Mouse (Mus musculus) forebrain, embryonic 13.5 days (tissue): ENCODE measurements at regions not wholly inside any gene's neighbourhood (a gene's known extent, or its start where the extent isn't known, plus 50 kb on each side); places are given as distances from the start of the nearest gene placed in this dataset.
A peak's percentile ranks its signal among the peaks of the same experiment; 100 is the strongest.

Experiments
- ATAC-seq: fragments of 200-750 bp; cut with Nextera tagmentation; 2 replicates; pipeline ENCODE4 v1.8.0; 2017
- H3K27ac ChIP-seq: fragments of 300-500 bp; sonication (generic); 2 replicates; pipeline ENCODE4 v1.5.1; 2015; ENCODE audit warnings: inconsistent platforms, mild to moderate bottlenecking, moderate library complexity
- H3K27me3 ChIP-seq: fragments of 300-500 bp; sonication (generic); 2 replicates; pipeline ENCODE4 v1.6.1; 2015; ENCODE audit warnings: mild to moderate bottlenecking, inconsistent platforms
- H3K36me3 ChIP-seq: fragments of 300-500 bp; sonication (generic); 2 replicates; pipeline ENCODE4 v1.6.1; 2015; ENCODE audit warnings: mild to moderate bottlenecking, inconsistent platforms; ENCODE audit not compliant: poor library complexity, severe bottlenecking
- H3K4me1 ChIP-seq: fragments of 300-500 bp; sonication (generic); 2 replicates; pipeline ENCODE4 v1.6.1; 2015; ENCODE audit warnings: inconsistent platforms
- H3K4me2 ChIP-seq: fragments of 300-500 bp; sonication (generic); 2 replicates; pipeline ENCODE4 v1.6.1; 2015; ENCODE audit warnings: inconsistent platforms, mild to moderate bottlenecking, moderate library complexity
- H3K4me3 ChIP-seq: fragments of 300-500 bp; sonication (generic); 2 replicates; pipeline ENCODE4 v1.5.1; 2015; ENCODE audit warnings: mild to moderate bottlenecking, inconsistent platforms
- H3K9ac ChIP-seq: fragments of 300-500 bp; sonication (generic); 2 replicates; pipeline ENCODE4 v1.6.1; 2015; ENCODE audit warnings: mild to moderate bottlenecking, inconsistent platforms
- H3K9me3 ChIP-seq: fragments of 300-500 bp; sonication (generic); replicated peaks from 2 replicates; pipeline ENCODE4 v1.6.1; 2016; ENCODE audit warnings: inconsistent platforms
- WGBS: fragments of 180-500 bp; shearing (Covaris S2); methylation state at CpG from one replicate; pipeline ENCODE4 v1.1.7; 2015; 5-methylcytosine and 5-hydroxymethylcytosine counted together

DNA sequence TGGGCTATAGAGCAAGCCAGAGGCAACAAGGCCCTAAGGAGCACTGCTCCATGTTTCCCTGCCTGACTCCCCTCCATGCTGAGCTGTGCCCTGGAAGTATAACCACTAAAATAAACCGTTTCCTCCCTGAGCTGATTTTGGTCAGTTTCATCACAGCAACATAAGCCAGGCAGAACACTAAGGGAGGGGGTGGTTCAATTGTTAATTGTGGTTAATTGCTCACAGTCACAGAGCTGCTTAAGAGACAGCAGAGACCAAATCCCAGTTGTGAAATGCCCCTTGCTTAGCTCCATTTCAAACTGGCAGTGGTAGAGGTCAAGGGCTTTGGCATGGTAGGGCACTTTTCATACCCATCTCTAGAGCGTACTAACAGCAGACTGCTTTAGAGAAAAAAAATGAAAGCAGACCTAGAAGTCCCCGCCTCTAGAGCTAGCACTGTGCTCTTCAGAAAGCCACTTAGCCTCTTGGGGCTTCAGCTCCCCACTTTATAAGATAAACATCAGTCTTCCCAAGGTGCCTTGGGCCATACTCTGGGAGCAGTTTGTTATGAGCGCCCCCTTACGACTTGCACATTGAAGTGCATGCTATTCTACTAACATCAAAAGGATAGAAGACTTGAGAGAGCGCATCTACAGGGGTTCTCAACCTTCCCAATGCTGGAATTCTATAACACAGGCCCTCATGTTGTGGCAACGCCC is 380.3 kb upstream of the Zfp703 start:
- H3K9me3 ChIP-seq = no peaks in the 10 kb centered on the region
- H3K27ac ChIP-seq = no peak overlapping the region
- H3K36me3 ChIP-seq = no peaks in the 10 kb centered on the region
- H3K9ac ChIP-seq = no peak overlapping the region
- H3K4me1 ChIP-seq = peaks cover 6% of the 10 kb centered on the region; the same call in 1 of the 2 replicates
- no peak overlapping the region for H3K4me2 ChIP-seq
- no peaks in the 10 kb centered on the region for H3K27me3 ChIP-seq
- H3K4me3 ChIP-seq = no peak overlapping the region
- WGBS = 63% methylated on average over 7 of the region's 7 CpGs
- ATAC-seq = no peak

GRCm38 (mm10) chr8:26598520-26598919 is 378.6 kb upstream of the Zfp703 start:
- Histone ChIP-seq H3K9ac (no peak overlapping the region), H3K4me2 (no peak overlapping the region), H3K27me3 (no peaks in the 10 kb centered on the region), H3K9me3 (no peaks in the 10 kb centered on the region), H3K27ac (no peak overlapping the region), H3K36me3 (no peaks in the 10 kb centered on the region), H3K4me1 (peaks cover 6% of the 10 kb centered on the region; the same call in 1 of the 2 replicates), H3K4me3 (no peak overlapping the region)
- WGBS = 93% methylated on average over 8 of the region's 8 CpGs
- ATAC-seq = no peak

- Histone ChIP-seq H3K4me2 (no peak overlapping the region), H3K9ac (no peak overlapping the region), H3K4me3 (no peak overlapping the region), H3K4me1 (no peaks in the 10 kb centered on the region), H3K27ac (no peak overlapping the region), H3K36me3 (no peaks in the 10 kb centered on the region), H3K27me3 (no peaks in the 10 kb centered on the region), H3K9me3 (no peaks in the 10 kb centered on the region)
- no peak for ATAC-seq
- WGBS = 94% methylated on average over 9 of the region's 9 CpGs
Observed at GRCm38 (mm10) chr8:26600127-26600526, 377.0 kb upstream of the Zfp703 start.

- Histone ChIP-seq H3K4me1 (no peaks in the 10 kb centered on the region), H3K4me2 (no peak overlapping the region), H3K27ac (no peak overlapping the region), H3K9me3 (0 out of 2 replicates have a peak, but pooled peaks cover 4% of the 10 kb centered on the region), H3K4me3 (no peak overlapping the region), H3K9ac (no peak overlapping the region), H3K36me3 (no peaks in the 10 kb centered on the region), H3K27me3 (no peaks in the 10 kb centered on the region)
- no peak for ATAC-seq
- WGBS = 89% methylated on average over 1 of the region's 1 CpGs
Observed at GRCm38 (mm10) chr8:26608001-26608400, 369.1 kb upstream of the Zfp703 start.

DNA sequence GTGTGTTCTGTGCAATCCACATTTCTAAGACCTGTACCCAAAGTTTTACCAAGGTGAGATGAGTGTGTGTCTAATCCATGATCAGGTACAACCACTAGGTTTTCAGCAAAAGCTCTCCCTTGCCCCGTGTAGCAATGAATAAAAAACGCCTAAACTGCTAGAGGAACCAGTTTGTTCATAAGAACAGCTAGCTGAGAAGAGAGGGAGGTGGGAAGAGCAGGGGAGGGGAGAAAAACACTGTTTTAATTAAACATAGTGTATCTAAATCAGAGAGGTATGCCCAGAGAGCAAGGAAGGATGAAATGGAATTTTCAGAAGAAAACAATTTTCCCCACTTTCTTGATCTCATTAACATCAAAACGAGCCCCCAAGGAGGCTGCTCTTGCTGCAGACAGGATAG is 368.5 kb upstream of the Zfp703 start:
- Histone ChIP-seq H3K27ac (no peak overlapping the region), H3K27me3 (no peaks in the 10 kb centered on the region), H3K4me3 (no peak overlapping the region), H3K4me1 (no peaks in the 10 kb centered on the region), H3K4me2 (no peak overlapping the region), H3K36me3 (no peaks in the 10 kb centered on the region), H3K9me3 (0 out of 2 replicates have a peak, but pooled peaks cover 4% of the 10 kb centered on the region), H3K9ac (no peak overlapping the region)
- WGBS = 60% methylated on average over 3 of the region's 3 CpGs
- ATAC-seq = no peak

DNA sequence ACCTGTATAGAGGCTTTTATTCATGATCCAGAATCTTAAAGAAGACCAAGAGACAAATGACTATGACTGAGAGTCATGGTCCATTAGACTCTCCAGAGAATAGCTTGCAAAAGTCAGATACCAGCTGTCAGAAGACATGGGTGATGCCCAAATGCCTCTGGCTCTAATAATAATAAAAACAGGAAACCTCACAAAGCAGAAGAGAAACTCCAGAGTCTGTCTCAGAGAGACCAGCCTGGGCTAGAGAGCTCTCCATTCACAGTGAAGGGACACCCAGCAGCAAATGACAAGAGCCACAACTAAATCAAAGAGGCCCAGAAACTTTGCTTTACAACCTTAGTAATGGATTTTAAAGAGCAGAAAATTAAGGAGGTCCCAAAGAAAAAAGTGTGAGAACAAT is 365.0 kb upstream of the Zfp703 start:
- H3K27ac ChIP-seq = no peak overlapping the region
- H3K4me3 ChIP-seq = no peak overlapping the region
- no peak overlapping the region for H3K4me2 ChIP-seq
- no peaks in the 10 kb centered on the region for H3K9me3 ChIP-seq
- H3K9ac ChIP-seq = no peak overlapping the region
- no peaks in the 10 kb centered on the region for H3K4me1 ChIP-seq
- H3K27me3 ChIP-seq = no peaks in the 10 kb centered on the region
- no peak for ATAC-seq
- no peaks in the 10 kb centered on the region for H3K36me3 ChIP-seq

DNA sequence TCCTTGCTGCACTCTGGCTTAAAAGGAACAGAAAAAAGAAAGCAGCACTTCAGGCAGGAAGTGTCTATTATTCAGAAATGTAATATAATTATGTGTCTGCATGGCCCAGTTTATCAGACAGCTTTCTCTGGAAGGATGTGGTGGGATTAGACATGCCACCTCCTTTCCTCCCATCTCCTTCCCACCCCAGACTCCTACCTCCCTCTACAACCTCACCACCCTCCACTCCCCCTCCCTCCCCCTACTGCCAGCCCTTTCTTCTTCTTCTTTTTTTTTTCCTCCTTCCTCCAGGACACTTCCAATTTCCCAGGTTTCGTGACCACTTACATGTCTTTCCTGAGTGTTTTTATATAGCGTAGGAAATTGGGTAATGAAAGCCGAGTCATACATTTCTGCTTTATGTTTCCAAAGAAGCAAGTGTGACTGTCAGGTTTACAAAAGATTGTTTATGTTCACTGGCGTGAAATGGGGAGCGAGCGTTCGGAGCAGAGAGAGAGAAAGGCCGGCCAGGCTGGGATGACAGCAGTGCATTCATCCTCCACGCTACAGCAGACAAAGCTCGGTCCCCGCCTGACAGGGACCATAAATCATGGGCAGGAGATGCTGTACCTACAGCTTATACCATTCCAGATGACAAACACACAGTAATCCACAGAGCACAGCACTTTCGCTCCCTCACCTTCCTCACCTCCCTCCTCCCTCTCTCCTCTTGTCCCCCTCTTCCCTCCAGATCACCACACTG is 354.6 kb upstream of the Zfp703 start:
- Histone ChIP-seq H3K4me2 (peak overlapping the region; percentile 48), H3K27ac (no peak overlapping the region), H3K36me3 (no peaks in the 10 kb centered on the region), H3K9ac (peak overlapping the region; percentile 45), H3K27me3 (no peaks in the 10 kb centered on the region), H3K9me3 (no peaks in the 10 kb centered on the region), H3K4me1 (peaks cover 24% of the 10 kb centered on the region), H3K4me3 (peak overlapping the region; percentile 7; the same call in 1 of the 2 replicates)
- ATAC-seq = peak; percentile 45; the same call in 1 of the 2 replicates
- 10% methylated on average over 12 of the region's 12 CpGs for WGBS

- Histone ChIP-seq H3K9me3 (no peaks in the 10 kb centered on the region), H3K36me3 (no peaks in the 10 kb centered on the region), H3K9ac (no peak overlapping the region), H3K27me3 (no peaks in the 10 kb centered on the region), H3K4me2 (no peak overlapping the region), H3K27ac (no peak overlapping the region), H3K4me3 (no peak overlapping the region), H3K4me1 (peaks cover 27% of the 10 kb centered on the region)
- no peak for ATAC-seq
- 78% methylated on average over 14 of the region's 14 CpGs for WGBS
Observed at GRCm38 (mm10) chr8:26626186-26626585, 350.9 kb upstream of the Zfp703 start.

GRCm38 (mm10) chr8:26626651-26627077 is 350.5 kb upstream of the Zfp703 start:
- no peaks in the 10 kb centered on the region for H3K9me3 ChIP-seq
- 82% methylated on average over 17 of the region's 17 CpGs for WGBS
- H3K4me1 ChIP-seq = peaks cover 25% of the 10 kb centered on the region
- no peak overlapping the region for H3K4me2 ChIP-seq
- no peak for ATAC-seq
- no peak overlapping the region for H3K9ac ChIP-seq
- no peaks in the 10 kb centered on the region for H3K27me3 ChIP-seq
- H3K4me3 ChIP-seq = no peak overlapping the region
- no peaks in the 10 kb centered on the region for H3K36me3 ChIP-seq
- H3K27ac ChIP-seq = no peak overlapping the region

GRCm38 (mm10) chr8:26627191-26627891 is 349.8 kb upstream of the Zfp703 start:
- Histone ChIP-seq H3K27me3 (no peaks in the 10 kb centered on the region), H3K4me3 (no peak overlapping the region), H3K36me3 (no peaks in the 10 kb centered on the region), H3K4me1 (peaks cover 18% of the 10 kb centered on the region), H3K27ac (peak overlapping the region; percentile 25; the same call in 1 of the 2 replicates), H3K9me3 (no peaks in the 10 kb centered on the region), H3K9ac (no peak overlapping the region), H3K4me2 (no peak overlapping the region)
- peak; percentile 53 for ATAC-seq
- whole genome bisulfite sequencing = 65% methylated on average over 18 of the region's 18 CpGs

DNA sequence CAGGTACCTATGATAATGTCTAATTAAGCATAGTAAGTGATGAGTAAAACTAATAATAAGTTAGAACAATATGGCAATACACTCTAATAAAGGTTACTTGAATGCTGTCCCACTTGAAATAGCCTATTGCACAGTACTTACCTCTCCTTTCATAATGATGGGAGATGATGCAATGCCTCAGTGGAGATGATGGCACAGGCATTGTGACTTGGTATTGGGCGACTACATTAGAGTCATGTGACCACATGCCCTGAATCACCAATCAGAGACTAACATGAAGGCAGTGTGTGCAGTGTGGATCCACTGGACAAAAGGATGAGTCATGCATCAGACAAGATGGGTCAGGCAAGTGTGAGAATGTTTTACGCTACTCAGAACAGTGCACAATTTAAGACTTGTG is 346.6 kb upstream of the Zfp703 start:
- no peak overlapping the region for H3K9ac ChIP-seq
- no peak for ATAC-seq
- peaks cover 11% of the 10 kb centered on the region; the same call in 1 of the 2 replicates for H3K4me1 ChIP-seq
- no peak overlapping the region for H3K27ac ChIP-seq
- 90% methylated on average over 2 of the region's 2 CpGs for WGBS
- no peaks in the 10 kb centered on the region for H3K9me3 ChIP-seq
- no peaks in the 10 kb centered on the region for H3K36me3 ChIP-seq
- H3K27me3 ChIP-seq = no peaks in the 10 kb centered on the region
- H3K4me3 ChIP-seq = no peak overlapping the region
- H3K4me2 ChIP-seq = no peak overlapping the region

DNA sequence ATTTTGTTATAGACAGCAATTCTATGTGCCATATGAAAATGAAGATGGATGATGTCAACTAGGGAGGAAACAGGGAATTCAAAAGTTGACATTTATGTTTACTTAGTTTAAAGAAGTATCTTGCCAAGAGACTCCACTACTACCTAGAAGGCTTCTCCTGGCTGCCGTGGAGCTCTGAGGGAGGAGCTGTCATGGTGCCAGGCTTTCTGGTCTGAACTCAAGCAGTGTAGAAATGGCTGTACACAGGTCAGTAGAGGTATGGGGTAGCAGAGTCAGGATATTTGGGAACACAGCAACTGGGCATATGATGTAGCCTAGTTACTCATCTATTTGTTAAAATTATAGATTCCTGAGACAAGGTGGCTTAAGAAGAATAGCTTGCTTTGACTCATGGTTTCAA is 341.4 kb upstream of the Zfp703 start:
- Histone ChIP-seq H3K4me3 (no peak overlapping the region), H3K9me3 (no peaks in the 10 kb centered on the region), H3K9ac (no peak overlapping the region), H3K4me2 (no peak overlapping the region), H3K4me1 (no peaks in the 10 kb centered on the region), H3K36me3 (no peaks in the 10 kb centered on the region), H3K27ac (no peak overlapping the region), H3K27me3 (no peaks in the 10 kb centered on the region)
- 83% methylated on average over 1 of the region's 1 CpGs for WGBS
- ATAC-seq = no peak
